Mouse (Mus musculus) testis, adult 2 months (tissue): ENCODE measurements around the gene Rps29. TPM values are rescaled to one million over a fixed set of nuclear protein-coding genes. Genes with fewer than 3 reads are reported as not detected.

Experiments
- H3K27ac ChIP-seq: fragments of 200-500 bp; 2 replicates; pipeline ENCODE4 v1.5.1; 2012; ENCODE audit warnings: low read depth, low read length; ENCODE audit not compliant: control insufficient read depth, insufficient read depth
- H3K27me3 ChIP-seq: fragments of 200-500 bp; 2 replicates; pipeline ENCODE4 v1.6.1; 2012; ENCODE audit warnings: mild to moderate bottlenecking, low read length, moderate library complexity; ENCODE audit not compliant: control insufficient read depth, insufficient read depth
- H3K36me3 ChIP-seq: fragments of 200-500 bp; 2 replicates; pipeline ENCODE4 v1.6.1; 2012; ENCODE audit warnings: mild to moderate bottlenecking, low read length; ENCODE audit not compliant: control insufficient read depth, insufficient read depth
- H3K4me1 ChIP-seq: fragments of 200-500 bp; 2 replicates; pipeline ENCODE4 v1.6.1; 2012; ENCODE audit warnings: low read length; ENCODE audit not compliant: control insufficient read depth, insufficient read depth
- H3K4me3 ChIP-seq: fragments of 200-500 bp; 2 replicates; pipeline ENCODE4 v1.5.1; 2012; ENCODE audit warnings: low read depth, mild to moderate bottlenecking, low read length, moderate library complexity, mixed read lengths; ENCODE audit not compliant: control insufficient read depth
- CTCF ChIP-seq: fragments of 200-500 bp; IDR thresholded peaks from 2 replicates; pipeline ENCODE4 v1.5.1; 2012; ENCODE audit warnings: low read depth, mild to moderate bottlenecking, inconsistent platforms, low read length, moderate library complexity; ENCODE audit not compliant: control insufficient read depth, insufficient read depth, insufficient replicate concordance
- POLR2A ChIP-seq: fragments of 200-500 bp; IDR thresholded peaks from 2 replicates; pipeline ENCODE4 v1.6.1; 2012; ENCODE audit warnings: low read depth, mild to moderate bottlenecking, inconsistent platforms, low read length, moderate library complexity; ENCODE audit not compliant: control insufficient read depth
- polyA plus RNA-seq: library from polyadenylated mRNA; depleted of rRNA; stranded (reverse); fragments of >200 nt; gene quantifications from 2 replicates; pipeline ENCODE4 v1.2.3, GENCODE M21; 2012

Gene Rps29
- polyA plus RNA-seq, 1 experiment = 1,043 TPM

GRCm38 (mm10) chr12:69143460-69143859, 15.5 kb downstream of the Rps29 start:
- Histone ChIP-seq H3K27ac (no peak overlapping the region), H3K4me3 (no peak overlapping the region), H3K4me1 (peaks cover 10% of the 10 kb centered on the region), H3K36me3 (no peaks in the 10 kb centered on the region), H3K27me3 (no peaks in the 10 kb centered on the region)
- peak; percentile 19; the same call in 1 of the 2 replicates for TF ChIP-seq POLR2A
- no peak for TF ChIP-seq CTCF

GRCm38 (mm10) chr12:69139841-69140240, 19.1 kb downstream of the Rps29 start:
- H3K36me3 ChIP-seq = no peaks in the 10 kb centered on the region
- no peak overlapping the region for H3K4me3 ChIP-seq
- H3K27ac ChIP-seq = no peak overlapping the region
- H3K4me1 ChIP-seq = peaks cover 10% of the 10 kb centered on the region
- no peaks in the 10 kb centered on the region for H3K27me3 ChIP-seq
- TF ChIP-seq CTCF = no peak

- H3K4me3 ChIP-seq = no peak overlapping the region
- H3K36me3 ChIP-seq = no peaks in the 10 kb centered on the region
- no peak overlapping the region for H3K27ac ChIP-seq
- H3K27me3 ChIP-seq = no peaks in the 10 kb centered on the region
- peaks cover 8% of the 10 kb centered on the region for H3K4me1 ChIP-seq
- TF ChIP-seq CTCF = no peak
- no peak for TF ChIP-seq POLR2A
Measured at GRCm38 (mm10) chr12:69139201-69139600, 19.8 kb downstream of the Rps29 start.

GRCm38 (mm10) chr12:69131981-69132380, 27.0 kb downstream of the Rps29 start:
- no peak overlapping the region for H3K27ac ChIP-seq
- peaks cover 5% of the 10 kb centered on the region; the same call in 1 of the 2 replicates for H3K4me1 ChIP-seq
- TF ChIP-seq CTCF (peak; percentile 55; the same call in 1 of the 2 replicates), POLR2A (no peak)
- H3K27me3 ChIP-seq = no peaks in the 10 kb centered on the region
- H3K4me3 ChIP-seq = no peak overlapping the region; the same call in none of the 2 replicates
- H3K36me3 ChIP-seq = no peaks in the 10 kb centered on the region

- Histone ChIP-seq H3K4me3 (no peak overlapping the region), H3K27ac (no peak overlapping the region), H3K27me3 (no peaks in the 10 kb centered on the region), H3K4me1 (peaks cover 5% of the 10 kb centered on the region; the same call in 1 of the 2 replicates), H3K36me3 (no peaks in the 10 kb centered on the region)
- TF ChIP-seq POLR2A = no peak
- no peak for TF ChIP-seq CTCF
Measured at GRCm38 (mm10) chr12:69131267-69131666, 27.7 kb downstream of the Rps29 start.

- H3K4me3 ChIP-seq = peak overlapping the region; percentile 82
- H3K4me1 ChIP-seq = peaks cover 5% of the 10 kb centered on the region; the same call in 1 of the 2 replicates
- TF ChIP-seq CTCF = no peak
- no peak for TF ChIP-seq POLR2A
- no peak overlapping the region for H3K27ac ChIP-seq
- H3K27me3 ChIP-seq = no peaks in the 10 kb centered on the region
- no peaks in the 10 kb centered on the region for H3K36me3 ChIP-seq
Measured at GRCm38 (mm10) chr12:69130486-69130885, 28.5 kb downstream of the Rps29 start.

- Histone ChIP-seq H3K4me1 (peaks cover 5% of the 10 kb centered on the region; the same call in 1 of the 2 replicates), H3K36me3 (no peaks in the 10 kb centered on the region), H3K27ac (no peak overlapping the region), H3K27me3 (no peaks in the 10 kb centered on the region), H3K4me3 (peak overlapping the region; percentile 82)
- TF ChIP-seq CTCF (no peak), POLR2A (no peak)
Measured at GRCm38 (mm10) chr12:69129634-69130310, 29.2 kb downstream of the Rps29 start.
